Mouse (Mus musculus): Measurements from ENCODE around the gene Gm5751. TPM values are rescaled to one million over a fixed set of nuclear protein-coding genes. Genes with fewer than 3 reads are reported as not detected.

Gene Gm5751
- total and polyA plus RNA-seq, 3 experiments = 0.51 TPM; not detected in 2

DNA sequence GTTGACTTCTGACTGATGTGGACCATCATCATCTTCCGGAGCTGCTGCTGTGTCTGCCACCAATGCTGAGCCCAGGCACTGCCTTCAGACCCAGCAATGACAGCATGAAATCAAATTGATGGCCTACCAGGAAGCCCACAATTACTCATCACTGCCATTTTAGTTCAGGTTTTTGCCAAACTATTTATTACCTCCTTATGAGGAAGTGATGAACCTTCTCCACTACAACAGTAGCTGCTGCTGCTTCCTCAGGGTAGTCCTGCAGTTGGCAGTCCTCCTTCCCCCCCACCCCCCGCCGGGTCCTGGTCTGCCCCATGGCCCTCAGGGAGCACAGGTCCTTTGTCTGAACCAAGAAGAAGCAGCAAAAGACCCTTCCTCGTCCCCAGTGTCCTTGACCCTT lies 26.8 kb downstream of the Gm5751 start:
- no peak overlapping the region for H3K4me2 ChIP-seq (ENCODE audit: insufficient read depth, low read depth, poor library complexity, severe bottlenecking)
- dilution Hi-C loops (cut with MboI; ENCODE audit: extremely low pct_ligation_motif_present, extremely low pct_unique_long_range_greater_than_20kb, low sequenced_read_pairs) = no loop called here
- H3K9me3 ChIP-seq (replicated peaks; ENCODE audit: low read length) = no peaks in the 10 kb centered on the region
- no peak for TF ChIP-seq MAZ (IDR thresholded peaks at IDR 0.05; ENCODE audit: low read depth, low read length)
- no peak for TF ChIP-seq PAX5 (IDR thresholded peaks at IDR 0.05; ENCODE audit: low read length)
- no peak for TF ChIP-seq POLR2AphosphoS2 (IDR thresholded peaks at IDR 0.05; ENCODE audit: low read depth, low read length)
- TF ChIP-seq RAD21 (IDR thresholded peaks at IDR 0.05; ENCODE audit: low read depth, low read length) = no peak
- no peak for TF ChIP-seq USF2 (conservative IDR thresholded peaks at IDR 0.05; ENCODE audit: low read depth, low read length)
- TF ChIP-seq IRF4 (IDR thresholded peaks at IDR 0.05; ENCODE audit: low read depth, low read length) = no peak
- no peak for TF ChIP-seq CTCF (conservative IDR thresholded peaks at IDR 0.05 in 1 of 2, IDR thresholded peaks at IDR 0.05 in 1 of 2; ENCODE audit: low read depth in 2 of 2, low read length in 2 of 2)
- no peak for TF ChIP-seq UBTF (IDR thresholded peaks at IDR 0.05; ENCODE audit: low read depth, low read length)
- TF ChIP-seq TCF12 (IDR thresholded peaks at IDR 0.05; ENCODE audit: low read depth, low read length) = no peak
- no peak for TF ChIP-seq POLR2A (IDR thresholded peaks at IDR 0.05; ENCODE audit: low read depth, low read length)
- no peak for TF ChIP-seq NELFE (IDR thresholded peaks at IDR 0.05; ENCODE audit: low read depth, low read length)
- TF ChIP-seq GABPA (IDR thresholded peaks at IDR 0.05; ENCODE audit: insufficient replicate concordance, low read depth, low read length) = no peak
- TF ChIP-seq E2F4 (IDR thresholded peaks at IDR 0.05; ENCODE audit: insufficient replicate concordance, low read depth, low read length) = no peak
- no peak for TF ChIP-seq MEF2A (IDR thresholded peaks at IDR 0.05; ENCODE audit: borderline replicate concordance, low read depth, low read length)
- H3K27me3 ChIP-seq (replicated peaks) = no peaks in the 10 kb centered on the region
- H3K4me3 ChIP-seq (replicated peaks in 1 of 3; ENCODE audit: low read depth in 2 of 3, low read length in 2 of 3, poor library complexity in 1 of 3) = no peak overlapping the region
- no peak overlapping the region for H3K27ac ChIP-seq (ENCODE audit: insufficient read depth, low read depth)
- H3K9ac ChIP-seq (ENCODE audit: insufficient read depth, low read depth) = no peak overlapping the region
- no peaks in the 10 kb centered on the region for H3K36me3 ChIP-seq (replicated peaks in 1 of 2; ENCODE audit: control insufficient read depth in 1 of 2, insufficient read depth in 1 of 2, low read length in 1 of 2)
- no peaks in the 10 kb centered on the region for H3K79me2 ChIP-seq (replicated peaks; ENCODE audit: control insufficient read depth, extremely low read depth, insufficient read depth, poor library complexity, severe bottlenecking)
- peak; percentile 35 for DNase-seq (ENCODE audit: extremely low read depth)
- in situ Hi-C loops (cut with MboI; ENCODE audit: low pct_ligation_motif_present, low pct_unique_long_range_greater_than_20kb, low sequenced_read_pairs) = no loop called here
- H3K4me1 ChIP-seq (ENCODE audit: control insufficient read depth in 1 of 2, insufficient read depth in 2 of 2) = peaks cover 4 to 44% of the 10 kb centered on the region in 2 experiments; a peak in 2 of 4 replicates

DNA sequence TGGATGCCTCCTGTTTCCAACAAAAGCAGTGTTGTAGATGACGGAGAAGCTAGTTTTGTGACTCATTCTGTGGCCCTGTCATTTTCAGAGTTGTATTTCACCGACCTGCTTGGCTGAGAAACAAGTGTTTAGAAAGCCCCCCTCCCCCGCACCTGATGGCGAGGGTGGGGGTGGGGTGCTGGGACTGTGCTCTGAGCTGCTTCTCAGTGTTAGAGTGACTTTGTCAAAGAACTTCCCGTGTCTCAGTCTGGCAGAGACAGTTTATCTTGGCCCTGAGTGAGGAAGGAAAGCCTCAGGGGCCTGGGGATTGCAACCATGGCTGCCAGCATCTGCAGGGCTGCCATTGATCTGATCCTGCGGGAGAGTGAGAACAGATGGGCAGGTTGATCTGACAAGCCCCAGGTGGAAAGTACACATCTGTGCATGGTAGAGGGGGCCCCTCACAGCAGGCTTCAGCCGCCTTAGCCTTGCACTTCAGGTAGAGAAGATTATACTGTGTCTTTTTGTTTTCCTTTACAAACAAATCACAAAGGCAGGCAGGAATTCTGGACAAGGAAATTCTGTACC lies 27.9 kb downstream of the Gm5751 start:
- Histone ChIP-seq H3K4me1 (ENCODE audit: control insufficient read depth in 1 of 2, insufficient read depth in 2 of 2) (peaks cover 4 to 44% of the 10 kb centered on the region in 2 experiments; a peak in 2 of 4 replicates), H3K9me3 (replicated peaks; ENCODE audit: low read length) (no peaks in the 10 kb centered on the region), H3K27me3 (replicated peaks) (no peaks in the 10 kb centered on the region), H3K4me2 (ENCODE audit: insufficient read depth, low read depth, poor library complexity, severe bottlenecking) (no peak overlapping the region), H3K4me3 (replicated peaks in 1 of 3; ENCODE audit: low read depth in 2 of 3, low read length in 2 of 3, poor library complexity in 1 of 3) (no peak overlapping the region), H3K9ac (ENCODE audit: insufficient read depth, low read depth) (no peak overlapping the region), H3K79me2 (replicated peaks; ENCODE audit: control insufficient read depth, extremely low read depth, insufficient read depth, poor library complexity, severe bottlenecking) (no peaks in the 10 kb centered on the region), H3K36me3 (replicated peaks in 1 of 2; ENCODE audit: control insufficient read depth in 1 of 2, insufficient read depth in 1 of 2, low read length in 1 of 2) (no peaks in the 10 kb centered on the region), H3K27ac (ENCODE audit: insufficient read depth, low read depth) (no peak overlapping the region)
- TF ChIP-seq CHD2 (IDR thresholded peaks at IDR 0.05; ENCODE audit: low read length) (peak; percentile 73), JUN (IDR thresholded peaks at IDR 0.05; ENCODE audit: insufficient read depth, low read depth, low read length) (no peak), ZNF384 (IDR thresholded peaks at IDR 0.05; ENCODE audit: low read depth, low read length) (no peak), MAFK (IDR thresholded peaks at IDR 0.05; ENCODE audit: insufficient replicate concordance, low read length) (no peak), JUND (conservative IDR thresholded peaks at IDR 0.05; ENCODE audit: low read depth, low read length) (no peak), POLR2A (IDR thresholded peaks at IDR 0.05; ENCODE audit: low read depth, low read length) (no peak)
- dilution Hi-C loops (cut with MboI; ENCODE audit: extremely low pct_ligation_motif_present, extremely low pct_unique_long_range_greater_than_20kb, low sequenced_read_pairs) (no loop called here), in situ Hi-C loops (cut with MboI; ENCODE audit: low pct_ligation_motif_present, low pct_unique_long_range_greater_than_20kb, low sequenced_read_pairs) (no loop called here)
- no peak for DNase-seq (ENCODE audit: extremely low read depth)

Measured in CH12.LX (cell line).